Mouse (Mus musculus): Measurements from ENCODE around the gene Cyp3a13.

DNA sequence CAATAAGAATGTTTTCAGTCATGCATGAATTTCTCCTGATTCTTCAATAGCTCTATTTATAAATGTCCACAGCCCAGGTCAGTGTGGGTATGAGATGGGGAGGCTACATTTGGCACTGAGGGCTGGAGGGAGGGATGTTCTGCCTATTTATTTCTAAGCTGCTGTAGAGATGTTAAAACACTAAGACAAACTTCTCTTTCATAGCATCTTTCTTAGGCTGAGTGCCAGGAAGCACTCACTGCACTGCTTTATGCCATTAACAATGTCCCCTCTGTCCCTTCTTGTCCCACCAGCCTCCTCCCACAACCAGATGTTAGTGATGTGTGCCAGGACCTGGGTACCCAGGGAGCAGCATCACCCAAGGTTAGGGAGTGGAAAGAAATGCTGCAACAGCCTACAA lies 45.1 kb upstream of the Cyp3a13 start:
- no peak for TF ChIP-seq CTCF (IDR thresholded peaks at IDR 0.05; ENCODE audit: low read depth, low read length)
- TF ChIP-seq POLR2A (IDR thresholded peaks at IDR 0.05; ENCODE audit: borderline replicate concordance, low read depth, low read length): no peak
